Mouse (Mus musculus) embryonic facial prominence, embryonic 11.5 days (tissue): Measurements from ENCODE around the gene Pyy. TPM values are rescaled to one million over a fixed set of nuclear protein-coding genes. Genes with fewer than 3 reads are reported as not detected.

ENCODE experiments used
- polyA plus RNA-seq: library from polyadenylated mRNA; unstranded; fragments of >200 nt; fragmentation: Nextera tagmentation; extraction: Ambion mirVana; gene quantifications from 2 replicates; pipeline ENCODE4 v1.2.1, GENCODE M21; 2014

Gene Pyy
- polyA plus RNA-seq, 1 experiment from 2014 or later: not detected

Other genes with a start within 250 kb of the Pyy start
- 4.9 and 6.0 TPM in 2 replicates for gene Meox1, start 213.5 kb downstream of the Pyy start, polyA plus RNA-seq
- not detected in 2 replicates for gene Sost, start 140.8 kb downstream of the Pyy start, polyA plus RNA-seq
- not detected in 2 replicates for gene Cfap97d1, start 123.6 kb downstream of the Pyy start, polyA plus RNA-seq
- 11.3 and 12.2 TPM in 2 replicates for gene Dusp3, start 120.8 kb downstream of the Pyy start, polyA plus RNA-seq
- 6.3 and 6.8 TPM in 2 replicates for gene Mpp3, start 79.4 kb downstream of the Pyy start, polyA plus RNA-seq
- 0.17 and 0.32 TPM in 2 replicates for gene Cd300lg, start 66.3 kb downstream of the Pyy start, polyA plus RNA-seq
- gene Mpp2, start 19.3 kb downstream of the Pyy start, polyA plus RNA-seq: 7.4 and 9.1 TPM in 2 replicates
- not detected in 2 replicates for gene Ppy, start 6.5 kb downstream of the Pyy start, polyA plus RNA-seq
- not detected in 2 replicates for gene Nags, start 37.7 kb upstream of the Pyy start, polyA plus RNA-seq
- 37.0 and 37.8 TPM in 2 replicates for gene Tmem101, start 48.6 kb upstream of the Pyy start, polyA plus RNA-seq
- 71.3 and 76.5 TPM in 2 replicates for gene Lsm12, start 77.5 kb upstream of the Pyy start, polyA plus RNA-seq
- gene G6pc3, start 81.8 kb upstream of the Pyy start, polyA plus RNA-seq: 33.3 and 37.1 TPM in 2 replicates
- 21.9 and 24.0 TPM in 2 replicates for gene Hdac5, start 122.3 kb upstream of the Pyy start, polyA plus RNA-seq
- gene BC030867, start 141.1 kb upstream of the Pyy start, polyA plus RNA-seq: 20.8 and 20.9 TPM in 2 replicates
- 0.11 TPM in 1 of 2 replicates, not detected in the other for gene Asb16, start 160.9 kb upstream of the Pyy start, polyA plus RNA-seq
- gene Tmub2, start 177.1 kb upstream of the Pyy start, polyA plus RNA-seq: 40.9 and 50.1 TPM in 2 replicates
- gene Atxn7l3, start 188.8 kb upstream of the Pyy start, polyA plus RNA-seq: 15.1 and 17.3 TPM in 2 replicates
- 81.0 and 84.5 TPM in 2 replicates for gene Ubtf, start 211.9 kb upstream of the Pyy start, polyA plus RNA-seq